Mouse (Mus musculus) forebrain, embryonic 10.5 days (tissue): ENCODE results near the gene Fbln5. TPM values are rescaled to one million over a fixed set of nuclear protein-coding genes. Genes with fewer than 3 reads are reported as not detected.

Experiments
- DNase-seq: peaks from one replicate; pipeline ENCODE4 v3.0.0-alpha.2; 2017; ENCODE audit warnings: low spot score; ENCODE audit errors: extremely low spot score
- H3K27ac ChIP-seq: fragments of 300-500 bp; sonication (generic); 2 replicates; pipeline ENCODE4 v1.5.1; 2016; ENCODE audit warnings: mild to moderate bottlenecking
- H3K27me3 ChIP-seq: fragments of 300-500 bp; sonication (generic); 2 replicates; pipeline ENCODE4 v1.6.1; 2016; ENCODE audit warnings: mild to moderate bottlenecking; ENCODE audit not compliant: poor library complexity, severe bottlenecking
- H3K36me3 ChIP-seq: fragments of 300-500 bp; sonication (generic); replicated peaks from 2 replicates; pipeline ENCODE4 v1.6.1; 2016; ENCODE audit warnings: mild to moderate bottlenecking, moderate library complexity
- H3K4me1 ChIP-seq: fragments of 300-500 bp; sonication (generic); 2 replicates; pipeline ENCODE4 v1.6.1; 2016
- H3K4me3 ChIP-seq: fragments of 300-500 bp; sonication (generic); 2 replicates; pipeline ENCODE4 v1.5.1; 2016; ENCODE audit warnings: mild to moderate bottlenecking, moderate library complexity
- H3K9me3 ChIP-seq: fragments of 300-500 bp; sonication (generic); 2 replicates; pipeline ENCODE4 v1.6.1; 2016; ENCODE audit warnings: mild to moderate bottlenecking, moderate library complexity
- WGBS: fragments of 180-500 bp; shearing (Covaris S2); methylation state at CpG from one replicate; pipeline ENCODE4 v1.1.7; 2016; 5-methylcytosine and 5-hydroxymethylcytosine counted together
- polyA plus RNA-seq: library from polyadenylated mRNA; unstranded; fragments of >200 nt; fragmentation: Nextera tagmentation; extraction: Ambion mirVana; gene quantifications from 2 replicates; pipeline ENCODE4 v1.2.1, GENCODE M21; 2016

The Fbln5 gene
- polyA plus RNA-seq, result 9.9 and 10.4 TPM in 2 replicates

GRCm38 (mm10) chr12:101818608-101819370 is at the start of gene Fbln5:
Fbln5 (minus strand) TSS chr12:101819055.
- Histone ChIP-seq H3K27me3 (peaks cover 47% of the 10 kb centered on the region), H3K4me3 (peak within 1 kb of the TSS; percentile 65), H3K27ac (peak within 1 kb of the TSS; percentile 79), H3K4me1 (peaks cover 19% of the 10 kb centered on the region), H3K9me3 (no peaks in the 10 kb centered on the region), H3K36me3 (no peaks in the 10 kb centered on the region)
- peak; percentile 54 for DNase-seq
- WGBS, result under 1% methylated on average over 46 of the region's 46 CpGs

DNA sequence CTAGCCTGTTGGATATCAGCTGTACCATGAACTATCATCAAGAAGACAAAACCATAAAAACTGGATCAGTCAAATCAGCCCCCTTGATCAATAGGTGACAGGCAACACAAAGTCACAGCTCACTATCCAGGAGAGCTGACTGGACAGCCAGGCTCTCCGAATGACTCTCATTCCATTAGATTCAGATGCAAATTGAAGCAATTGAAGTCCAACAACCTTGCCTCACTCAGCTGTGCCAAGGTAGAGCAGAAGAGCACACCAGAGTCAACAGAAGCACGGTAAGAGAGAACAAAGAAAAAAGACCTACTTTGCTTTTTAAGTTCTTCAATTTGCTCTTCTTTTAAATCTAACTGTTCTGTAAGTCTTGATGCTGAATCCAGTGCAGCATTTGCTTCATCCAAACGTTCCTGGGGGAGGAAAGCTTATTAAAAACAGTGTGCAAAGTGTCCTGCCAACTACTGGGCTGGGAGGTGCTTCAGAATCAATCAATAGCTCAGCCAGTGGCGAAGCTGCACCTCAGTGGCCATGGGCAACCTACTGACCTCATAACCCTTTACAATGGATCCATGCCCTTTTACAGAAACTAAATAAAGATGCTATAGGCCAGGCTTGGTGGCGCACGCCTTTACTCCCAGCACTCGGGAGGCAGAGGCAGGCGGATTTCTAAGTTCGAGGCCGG is 43.6 kb upstream of the Fbln5 start:
- Histone ChIP-seq H3K27ac (no peak overlapping the region), H3K4me3 (no peak overlapping the region), H3K9me3 (no peaks in the 10 kb centered on the region), H3K36me3 (peaks cover 49% of the 10 kb centered on the region), H3K4me1 (no peaks in the 10 kb centered on the region), H3K27me3 (no peaks in the 10 kb centered on the region)
- no peak for DNase-seq
- 90% methylated on average over 10 of the region's 10 CpGs for WGBS

DNA sequence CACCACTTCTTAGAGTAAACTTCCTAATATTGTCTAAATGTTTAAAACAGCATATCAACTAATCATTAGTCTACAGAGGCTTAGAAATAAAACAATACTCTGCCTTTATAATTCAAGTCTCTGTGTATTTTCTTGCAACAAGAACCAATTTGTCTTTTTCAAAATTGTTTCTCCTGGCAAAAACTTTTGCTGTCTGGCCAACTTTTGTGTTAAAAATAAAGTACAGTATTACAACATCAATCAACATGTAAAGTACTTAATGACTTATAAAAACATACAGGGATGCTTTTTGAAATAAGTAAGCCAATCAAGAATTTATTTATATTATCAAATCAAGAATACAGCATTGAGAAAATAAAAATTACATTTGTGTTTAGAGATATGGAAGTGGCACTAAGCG is 41.4 kb upstream of the Fbln5 start:
- Histone ChIP-seq H3K27me3 (no peaks in the 10 kb centered on the region), H3K4me1 (no peaks in the 10 kb centered on the region), H3K36me3 (peaks cover 32% of the 10 kb centered on the region), H3K27ac (no peak overlapping the region), H3K9me3 (no peaks in the 10 kb centered on the region), H3K4me3 (no peak overlapping the region)
- DNase-seq, result no peak
- 90% methylated on average over 1 of the region's 1 CpGs for WGBS

DNA sequence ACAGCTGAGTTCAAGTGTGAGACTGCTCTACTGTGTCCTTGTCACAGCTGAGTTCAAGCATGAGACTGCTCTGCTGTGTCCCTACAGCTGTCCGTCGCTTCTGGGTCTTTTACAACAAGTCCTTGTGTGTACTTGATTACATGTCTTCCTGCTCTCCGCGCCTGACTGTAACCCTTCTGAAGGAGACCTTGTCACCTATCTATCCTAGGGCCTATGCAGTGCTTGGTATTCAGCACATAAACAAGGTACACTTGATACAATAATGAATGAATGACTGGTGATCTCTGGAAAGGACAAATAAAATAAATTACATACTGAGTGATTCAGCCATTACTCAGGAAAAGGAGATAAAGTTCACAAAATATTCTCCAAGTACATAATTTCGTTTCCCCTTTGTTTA is 39.2 kb upstream of the Fbln5 start:
- Histone ChIP-seq H3K4me3 (no peak overlapping the region), H3K4me1 (no peaks in the 10 kb centered on the region), H3K27me3 (no peaks in the 10 kb centered on the region), H3K36me3 (peaks cover 32% of the 10 kb centered on the region), H3K9me3 (no peaks in the 10 kb centered on the region), H3K27ac (no peak overlapping the region)
- no peak for DNase-seq
- WGBS, result 95% methylated on average over 5 of the region's 5 CpGs

- 95% methylated on average over 11 of the region's 11 CpGs for WGBS
- no peak overlapping the region for H3K27ac ChIP-seq
- no peak for DNase-seq
Measured at GRCm38 (mm10) chr12:101854336-101854735, 35.5 kb upstream of the Fbln5 start.

DNA sequence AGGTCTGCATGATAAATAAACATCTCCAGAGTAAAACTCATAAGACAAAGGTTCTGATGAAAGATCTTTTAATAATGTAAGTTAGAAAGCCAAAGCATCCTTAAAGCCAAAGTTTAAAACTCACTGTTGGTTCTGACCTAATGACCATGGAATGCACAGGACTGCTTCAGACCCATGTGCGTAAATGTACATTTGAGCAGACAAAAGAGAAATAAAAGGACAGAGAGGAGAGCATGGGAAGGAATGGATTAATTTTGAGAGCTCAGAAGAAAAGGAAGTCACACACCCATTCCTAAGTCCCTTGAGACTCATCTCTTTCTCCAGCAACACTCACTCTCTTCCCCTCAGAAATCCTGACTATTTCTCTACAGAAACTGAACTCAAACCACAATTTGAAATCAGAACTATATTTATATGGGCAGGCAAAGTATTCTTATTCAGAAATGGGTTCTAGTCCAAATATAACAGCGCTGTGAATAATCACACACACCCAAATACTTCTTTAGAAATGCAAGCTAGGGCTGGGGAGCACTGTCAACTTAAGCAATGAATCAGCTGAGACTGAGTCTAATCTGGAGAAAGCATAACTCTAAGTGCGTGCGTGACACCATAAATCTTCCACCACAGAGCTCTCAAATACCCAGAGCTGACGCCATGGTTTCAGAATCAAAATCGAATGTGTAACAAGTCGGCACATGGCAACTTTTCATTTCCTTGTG is 33.1 kb upstream of the Fbln5 start:
- Histone ChIP-seq H3K27me3 (no peaks in the 10 kb centered on the region), H3K4me3 (no peak overlapping the region), H3K9me3 (no peaks in the 10 kb centered on the region), H3K36me3 (peaks cover 14% of the 10 kb centered on the region), H3K27ac (no peak overlapping the region), H3K4me1 (no peaks in the 10 kb centered on the region)
- no peak for DNase-seq
- 97% methylated on average over 7 of the region's 7 CpGs for WGBS

More at GRCm38 (mm10) chr12:101854336-101854735, 35.5 kb upstream of the Fbln5 start:
- Histone ChIP-seq H3K27me3 (no peaks in the 10 kb centered on the region), H3K9me3 (no peaks in the 10 kb centered on the region), H3K4me3 (no peak overlapping the region), H3K4me1 (no peaks in the 10 kb centered on the region), H3K36me3 (peaks cover 16% of the 10 kb centered on the region)

DNA sequence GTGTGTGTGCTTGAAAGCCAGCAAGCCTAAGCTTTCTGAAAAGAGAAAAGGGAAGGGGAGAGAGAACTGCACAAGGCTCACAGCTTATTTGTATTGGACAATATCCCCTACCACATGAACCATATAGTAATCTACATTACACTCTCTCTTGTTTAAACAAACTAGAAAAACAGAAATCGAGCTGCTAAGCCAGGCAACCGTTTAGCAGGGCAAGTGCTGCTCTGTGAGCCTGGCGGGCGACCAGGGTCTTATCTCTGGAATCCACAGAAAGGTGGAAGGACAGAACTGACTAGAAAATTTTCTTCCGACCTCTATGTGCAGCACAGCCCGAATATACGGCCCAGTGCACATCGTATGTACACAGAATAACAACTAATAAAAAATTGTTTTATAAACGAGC is 32.5 kb upstream of the Fbln5 start:
- DNase-seq, result no peak
- H3K9me3 ChIP-seq, result no peaks in the 10 kb centered on the region
- WGBS, result 90% methylated on average over 9 of the region's 9 CpGs
- no peak overlapping the region for H3K27ac ChIP-seq
- H3K36me3 ChIP-seq, result peaks cover 18% of the 10 kb centered on the region
- no peaks in the 10 kb centered on the region for H3K27me3 ChIP-seq
- H3K4me1 ChIP-seq, result no peaks in the 10 kb centered on the region
- H3K4me3 ChIP-seq, result no peak overlapping the region

- Histone ChIP-seq H3K4me1 (no peaks in the 10 kb centered on the region; the same call in 1 of the 2 replicates), H3K9me3 (no peaks in the 10 kb centered on the region), H3K4me3 (no peak overlapping the region), H3K36me3 (peaks cover 51% of the 10 kb centered on the region), H3K27ac (no peak overlapping the region), H3K27me3 (no peaks in the 10 kb centered on the region)
- DNase-seq, result no peak
- WGBS, result 92% methylated on average over 10 of the region's 10 CpGs
Measured at GRCm38 (mm10) chr12:101836546-101837274, 17.9 kb upstream of the Fbln5 start.

DNA sequence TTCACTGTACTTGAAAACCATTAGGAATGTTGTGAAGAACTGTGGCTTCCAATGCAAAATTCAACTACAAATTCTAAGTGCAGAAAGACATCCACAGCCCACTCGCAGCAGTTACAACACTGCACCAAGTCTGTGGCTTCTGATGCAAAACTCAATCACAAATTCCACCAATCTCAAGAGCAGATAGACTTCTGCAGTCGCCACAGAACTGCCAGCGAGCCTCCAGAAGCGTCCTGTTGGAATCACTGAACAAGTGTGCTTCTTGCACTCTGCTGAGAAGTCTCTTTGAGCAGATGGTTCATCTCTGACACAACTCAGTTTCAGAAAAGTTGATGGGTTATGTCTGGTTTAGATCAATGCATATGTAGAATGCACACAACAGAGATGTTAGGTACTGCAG is 15.9 kb upstream of the Fbln5 start:
- Histone ChIP-seq H3K36me3 (peaks cover 51% of the 10 kb centered on the region), H3K4me3 (no peak overlapping the region), H3K27me3 (no peaks in the 10 kb centered on the region), H3K9me3 (no peaks in the 10 kb centered on the region), H3K27ac (no peak overlapping the region), H3K4me1 (no peaks in the 10 kb centered on the region; the same call in 1 of the 2 replicates)
- 94% methylated on average over 4 of the region's 4 CpGs for WGBS
- DNase-seq, result no peak

DNA sequence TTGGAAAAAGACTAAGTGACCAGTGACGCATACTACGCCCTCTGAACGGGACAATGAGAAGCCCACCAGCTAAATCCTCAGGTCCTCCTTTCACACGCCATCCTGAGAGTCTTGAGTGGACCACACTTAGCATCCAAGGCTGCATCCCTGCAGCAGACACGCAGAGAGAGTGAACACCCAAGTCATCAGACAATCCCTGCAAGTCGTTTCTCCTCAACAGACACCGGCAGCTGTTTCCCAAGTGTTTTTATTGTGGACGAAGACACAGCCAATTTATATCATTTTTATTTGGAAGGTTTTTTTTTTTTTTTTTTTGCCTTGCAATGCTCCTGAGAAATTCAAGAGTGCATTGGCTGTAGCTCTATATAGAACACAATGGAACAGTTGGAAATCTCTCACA is 14.9 kb upstream of the Fbln5 start:
- no peaks in the 10 kb centered on the region; the same call in 1 of the 2 replicates for H3K4me1 ChIP-seq
- no peaks in the 10 kb centered on the region for H3K9me3 ChIP-seq
- H3K36me3 ChIP-seq, result peaks cover 44% of the 10 kb centered on the region
- H3K27ac ChIP-seq, result no peak overlapping the region
- no peak overlapping the region for H3K4me3 ChIP-seq
- 93% methylated on average over 8 of the region's 8 CpGs for WGBS
- no peaks in the 10 kb centered on the region for H3K27me3 ChIP-seq
- no peak for DNase-seq

- Histone ChIP-seq H3K27me3 (no peaks in the 10 kb centered on the region), H3K9me3 (no peaks in the 10 kb centered on the region), H3K4me3 (no peak overlapping the region), H3K4me1 (no peaks in the 10 kb centered on the region; the same call in 1 of the 2 replicates), H3K36me3 (peaks cover 38% of the 10 kb centered on the region), H3K27ac (no peak overlapping the region)
- no peak for DNase-seq
- WGBS, result 95% methylated on average over 6 of the region's 6 CpGs
Measured at GRCm38 (mm10) chr12:101833115-101833506, 14.3 kb upstream of the Fbln5 start.
